Mouse (Mus musculus): ENCODE results near the gene Evl.

DNA sequence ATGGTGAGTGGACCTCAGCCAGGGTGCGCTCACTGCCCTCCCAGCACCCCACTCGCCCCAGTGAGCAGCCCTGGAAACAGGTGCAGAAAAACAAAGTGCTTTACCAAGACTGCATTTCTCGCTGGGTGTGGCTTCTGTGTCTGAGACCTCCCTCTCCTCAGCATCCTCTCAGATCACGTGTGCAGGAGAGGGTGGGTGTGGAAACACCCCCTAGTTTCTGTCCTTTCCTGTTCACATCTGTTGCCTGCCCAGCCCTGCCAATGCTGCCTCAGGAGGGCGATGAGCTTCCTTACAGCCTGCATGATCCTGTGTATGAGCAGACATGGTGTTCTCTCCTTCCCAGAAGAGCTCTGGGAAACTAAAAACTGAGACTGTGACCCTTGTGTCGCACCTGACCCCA, 131.9 kb downstream of the Evl start:
- TF ChIP-seq POLR2A (IDR thresholded peaks at IDR 0.05; ENCODE audit: borderline replicate concordance, low read depth, low read length) (no peak), CTCF (IDR thresholded peaks at IDR 0.05; ENCODE audit: low read depth, low read length) (no peak)
